Mouse (Mus musculus) myocyte (in vitro differentiated cells): ENCODE measurements around the gene Apod.

Source experiments
- CEBPB ChIP-seq: IDR thresholded peaks from 2 replicates; pipeline ENCODE4 v1.6.1; 2011; ENCODE audit warnings: mild to moderate bottlenecking, moderate library complexity; ENCODE audit not compliant: poor library complexity, insufficient read depth, severe bottlenecking
- E2F4 ChIP-seq: IDR thresholded peaks from one replicate; pipeline ENCODE4 v1.6.1; 2011; ENCODE audit warnings: mild to moderate bottlenecking, control low read depth, moderate library complexity; ENCODE audit not compliant: insufficient read depth
- MAX ChIP-seq: IDR thresholded peaks from one replicate; pipeline ENCODE4 v1.6.1; 2011; ENCODE audit warnings: low read depth, mild to moderate bottlenecking, control low read depth
- MYOD1 ChIP-seq, 3 experiments: IDR thresholded peaks; one replicate each; pipeline ENCODE4 v1.6.1; 2011; ENCODE audit warnings: control low read depth in 2 of 3, low read depth in 2 of 3, mild to moderate bottlenecking in 2 of 3, moderate library complexity in 1 of 3; ENCODE audit not compliant: insufficient read length in 2 of 3, control insufficient read depth in 1 of 3
- MYOG ChIP-seq, 3 experiments: IDR thresholded peaks; one replicate each; pipeline ENCODE4 v1.6.1; 2011; ENCODE audit warnings: control low read depth in 2 of 3, low read depth in 2 of 3, mild to moderate bottlenecking in 2 of 3; ENCODE audit not compliant: insufficient read length in 2 of 3, control insufficient read depth in 1 of 3, insufficient read depth in 1 of 3
- POLR2A ChIP-seq: IDR thresholded peaks from one replicate; pipeline ENCODE4 v1.6.1; 2011; ENCODE audit warnings: low read depth, mild to moderate bottlenecking, control low read depth, moderate library complexity; ENCODE audit not compliant: insufficient read length
- POLR2AphosphoS2 ChIP-seq: IDR thresholded peaks from one replicate; pipeline ENCODE4 v1.6.1; 2011; ENCODE audit warnings: low read depth, control low read depth; ENCODE audit not compliant: insufficient read length
- REST ChIP-seq: IDR thresholded peaks from one replicate; pipeline ENCODE4 v1.6.1; 2011; ENCODE audit warnings: mild to moderate bottlenecking, control low read depth, moderate library complexity; ENCODE audit not compliant: insufficient read depth, insufficient read length
- SRF ChIP-seq: IDR thresholded peaks from one replicate; pipeline ENCODE4 v1.6.1; 2011; ENCODE audit warnings: low read depth; ENCODE audit not compliant: control insufficient read depth, insufficient read length
- TCF12 ChIP-seq: IDR thresholded peaks from one replicate; pipeline ENCODE4 v1.6.1; 2011; ENCODE audit warnings: mild to moderate bottlenecking, control low read depth; ENCODE audit not compliant: poor library complexity, insufficient read depth, severe bottlenecking
- TCF3 ChIP-seq: IDR thresholded peaks from one replicate; pipeline ENCODE4 v1.6.1; 2011; ENCODE audit warnings: low read depth, control low read depth; ENCODE audit not compliant: insufficient read length
- USF1 ChIP-seq: IDR thresholded peaks from one replicate; pipeline ENCODE4 v1.6.1; 2011; ENCODE audit warnings: low read depth, mild to moderate bottlenecking, control low read depth, moderate library complexity

DNA sequence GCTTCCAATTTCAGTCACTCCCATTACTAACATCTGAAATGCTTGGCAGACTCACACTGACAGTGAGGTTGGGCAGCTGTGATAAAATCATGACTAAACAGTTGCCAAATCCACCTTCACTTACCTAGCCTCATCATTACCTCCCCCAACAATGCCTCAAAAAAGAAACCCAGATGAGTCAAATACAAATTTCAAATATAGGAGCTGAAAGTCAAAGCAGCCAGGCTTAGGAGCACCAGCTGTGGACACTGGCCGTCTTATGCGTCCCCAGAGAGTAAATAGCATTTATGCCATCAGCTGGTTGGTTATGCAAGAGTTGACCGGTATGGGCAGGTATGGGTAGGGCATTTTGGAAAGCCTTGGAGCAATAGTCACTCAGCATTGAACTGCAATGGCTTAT is 65.2 kb downstream of the Apod start:
- no peak for TF ChIP-seq POLR2A
- TF ChIP-seq MYOG (IDR thresholded peaks at IDR 0.05; ENCODE audit: control insufficient read depth in 1 of 3, insufficient read depth in 1 of 3, insufficient read length in 2 of 3, low read depth in 2 of 3): no peak
- TF ChIP-seq REST: no peak
- TF ChIP-seq TCF12: no peak
- no peak for TF ChIP-seq CEBPB
- TF ChIP-seq E2F4: no peak
- TF ChIP-seq MAX: no peak
- TF ChIP-seq USF1: no peak
- no peak for TF ChIP-seq POLR2AphosphoS2
- TF ChIP-seq SRF: no peak
- TF ChIP-seq MYOD1 (IDR thresholded peaks at IDR 0.05; ENCODE audit: control insufficient read depth in 1 of 3, insufficient read length in 2 of 3, low read depth in 2 of 3): no peak
- no peak for TF ChIP-seq TCF3
